Mouse (Mus musculus): ENCODE measurements around the gene Sh3tc1.

- no peak for TF ChIP-seq CTCF (IDR thresholded peaks at IDR 0.05; ENCODE audit: borderline replicate concordance, extremely low read depth, insufficient read depth, insufficient read length)
- no peak for TF ChIP-seq POLR2A (IDR thresholded peaks at IDR 0.05; ENCODE audit: borderline replicate concordance, extremely low read depth, insufficient read depth, insufficient read length, poor library complexity, severe bottlenecking)
Observed at GRCm38 (mm10) chr5:35787847-35788246, 48.1 kb upstream of the Sh3tc1 start.

Data from brain, embryonic 14.5 days (tissue).